Mouse (Mus musculus) layer of hippocampus, adult 18-20 months (tissue): Measurements from ENCODE around the gene Bmp2. TPM values are rescaled to one million over a fixed set of nuclear protein-coding genes. Genes with fewer than 3 reads are reported as not detected.

Experiments
- DNase-seq, 2 experiments: peaks; one replicate each; pipeline ENCODE4 v3.0.0; 2022; ENCODE audit warnings: low spot score in 2 of 2
- microRNA-seq, 2 experiments: library from miRNA; unstranded; fragments of <30 nt; microRNA quantifications; one replicate each; pipeline ENCODE4 v1.2.0; 2021
- total RNA-seq, 2 experiments: library from RNA; stranded (reverse); gene quantifications; 2 replicates each; pipeline ENCODE4 v1.2.3; 2021

The Bmp2 gene
- total RNA-seq, 2 experiments from 2014 or later, result 1.4 to 1.7 TPM

DNA sequence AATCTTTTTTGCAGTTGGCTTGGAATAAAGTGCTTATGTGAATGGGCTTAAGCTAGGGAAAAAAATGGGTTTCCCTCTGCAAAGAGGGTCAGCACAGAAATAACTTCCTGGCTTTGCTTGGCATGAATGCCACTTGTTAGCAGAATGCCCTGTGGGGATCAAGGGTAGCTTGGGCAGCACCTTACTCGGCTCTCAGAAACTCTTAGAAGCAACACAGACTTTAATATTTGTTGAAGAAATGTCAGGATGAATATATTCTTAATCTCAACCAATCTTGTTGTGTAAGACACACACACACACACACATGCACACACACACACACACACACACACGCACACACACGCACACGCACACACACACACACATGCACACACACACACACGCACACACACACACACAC, 13.5 kb downstream of the Bmp2 start:
- DNase-seq, result no peak

DNA sequence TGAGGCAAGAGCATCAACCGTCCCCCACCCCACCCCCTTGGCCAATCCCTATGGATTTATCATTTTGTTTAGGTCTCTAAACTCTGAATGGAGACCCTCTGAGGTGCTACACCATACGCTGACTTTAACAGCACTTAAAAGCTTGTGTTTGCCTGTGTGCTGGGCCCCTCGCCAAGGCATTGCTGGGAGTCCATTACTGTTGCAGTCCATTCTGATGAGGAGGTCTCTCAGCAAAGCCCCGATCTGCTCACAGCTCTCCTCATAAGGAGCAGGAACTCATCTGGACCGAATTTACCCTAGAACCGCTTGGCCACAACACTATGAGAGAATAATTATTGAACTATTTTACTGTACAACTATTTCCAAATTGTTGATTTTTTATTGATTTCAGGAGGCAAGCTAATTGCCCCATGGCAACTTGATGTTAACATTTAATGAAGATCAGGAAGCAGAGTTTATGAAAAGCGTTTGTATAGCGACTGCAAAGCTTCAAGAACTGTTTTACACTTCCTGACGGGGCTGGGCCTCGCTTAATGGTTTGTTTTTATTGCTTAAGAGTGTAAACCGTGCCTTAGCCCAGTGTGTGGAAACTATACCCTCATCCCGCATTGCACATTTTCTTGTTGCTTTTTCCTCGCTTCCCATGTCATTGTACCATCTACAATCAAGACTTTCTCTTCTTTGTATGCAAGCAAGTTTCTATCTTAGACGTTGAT, 14.2 kb downstream of the Bmp2 start:
- no peak for DNase-seq

DNA sequence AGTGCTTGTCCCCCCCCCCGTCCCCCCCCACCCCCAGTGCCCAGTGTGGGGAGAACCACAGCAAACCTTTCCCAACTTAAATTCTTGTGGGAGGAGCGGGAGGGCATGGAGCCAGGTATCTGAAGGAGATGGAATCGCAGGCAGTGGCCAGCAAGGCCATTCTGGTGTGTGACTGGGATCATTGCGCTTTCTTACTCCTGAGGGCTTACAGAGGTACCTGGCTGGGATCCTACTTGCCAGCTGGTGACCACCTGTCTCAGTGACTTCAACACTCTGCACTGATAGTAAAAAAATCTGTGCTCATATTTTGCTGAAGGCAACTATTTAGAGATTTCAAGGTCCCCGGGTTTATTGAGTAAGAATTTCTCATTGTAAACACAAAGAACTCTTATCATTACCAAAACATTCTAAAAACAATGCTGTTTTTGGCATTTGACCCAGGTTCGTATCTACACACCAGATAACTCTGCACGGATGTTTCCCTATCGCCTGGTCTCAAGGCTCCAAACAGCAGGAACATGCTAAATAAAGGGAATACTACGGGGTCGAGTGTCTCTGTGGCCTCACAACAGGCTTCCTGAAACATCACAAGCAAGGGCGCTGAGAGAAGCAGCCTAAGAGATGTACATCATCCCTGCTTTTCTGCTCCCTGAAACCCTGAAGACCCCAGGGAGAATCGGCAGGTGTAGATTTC, 39.8 kb downstream of the Bmp2 start:
- no peak for DNase-seq

Small RNAs within 50 kb of the gene (microRNA-seq; reads per million reads assigned to microRNA genes)
- gene Mir3090, result 0 reads per million in 2 experiments
